ENCODE assay signal across 18 mouse cellular contexts in the genomic region with DNA sequence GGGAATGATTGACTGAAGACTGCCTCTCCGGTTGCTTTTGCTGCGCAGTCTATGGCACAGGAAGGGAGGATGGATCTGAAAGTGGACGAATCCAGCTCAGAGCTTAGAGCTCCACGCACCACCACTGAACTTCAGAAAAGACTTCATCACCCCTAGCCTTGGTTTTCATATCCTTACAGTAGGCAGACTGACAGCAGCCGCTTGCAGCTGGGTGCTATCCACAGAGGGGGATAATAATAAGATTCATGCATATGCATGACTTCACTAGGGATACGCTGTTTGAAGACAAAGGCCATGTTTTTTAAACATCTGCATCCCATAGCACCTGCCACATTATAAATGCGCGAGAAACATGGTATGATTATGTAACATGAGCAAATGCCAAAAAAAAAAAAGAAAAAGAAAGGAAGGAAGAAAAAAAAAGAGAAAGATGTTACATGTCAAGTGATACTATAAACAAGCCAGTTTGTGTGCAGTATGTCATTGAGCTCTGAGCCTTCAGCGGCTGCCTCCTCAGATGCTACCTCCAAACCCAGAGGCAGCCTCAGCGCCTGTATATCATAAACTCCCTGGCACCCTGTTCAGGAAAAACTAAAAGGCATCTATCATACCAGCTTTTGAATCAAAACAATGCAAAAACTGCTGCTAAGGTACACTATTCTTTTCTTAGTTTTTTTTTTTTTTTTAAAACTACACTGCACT.
A peak's percentile ranks its signal among the peaks of the same experiment; 100 is the strongest.
DNase-seq lines count a peak whose midpoint lies in the region; ATAC-seq and TF ChIP-seq lines count a peak whose summit lies in the region.
"Had no signal": no experiment of that assay in that cellular context is flagged by ENCODE, and none has a peak within 500 bp of the region (broad histone marks: within the 10 kb centered on the region; RNA-seq: fewer than 3 reads in every experiment).

No protein-coding gene starts in this region.

- WGBS in forebrain, embryonic 14.5 days = 46% methylated on average over 10 of the region's 10 CpGs
- WGBS in hindbrain, embryonic 15.5 days = 33% methylated on average over 10 of the region's 10 CpGs
- WGBS in neural tube, embryonic 14.5 days = 52% methylated on average over 10 of the region's 10 CpGs

- H3K4me1 ChIP-seq in forebrain, embryonic 14.5 days (ENCODE audit: control insufficient read depth, insufficient read depth, low read length) = peaks cover 15% of the 10 kb centered on the region
- 0 out of 2 replicates have a peak, but pooled peaks cover 11% of the 10 kb centered on the region for H3K4me1 ChIP-seq in hindbrain, embryonic 15.5 days (replicated peaks)
- H3K4me1 ChIP-seq in neural tube, embryonic 14.5 days (ENCODE audit: control insufficient read depth, insufficient read depth, low read length) = 0 out of 2 replicates have a peak, but pooled peaks cover 4% of the 10 kb centered on the region

- 0 out of 2 replicates have a peak overlapping the region, but pooled peaks have one; percentile 2 for H3K4me2 ChIP-seq in forebrain, embryonic 14.5 days (ENCODE audit: low read length)
- H3K4me2 ChIP-seq in hindbrain, embryonic 15.5 days = no peak overlapping the region
- H3K4me2 ChIP-seq in neural tube, embryonic 14.5 days (ENCODE audit: low read depth, low read length) = no peak overlapping the region

- no peak for TF ChIP-seq CTCF in left cerebral cortex, adult 2 months (IDR thresholded peaks at IDR 0.05)

- no peaks in the 10 kb centered on the region for H3K9me3 ChIP-seq in forebrain, embryonic 14.5 days (replicated peaks; ENCODE audit: control insufficient read depth, low read length)
- no peaks in the 10 kb centered on the region for H3K9me3 ChIP-seq in hindbrain, embryonic 15.5 days
- H3K9me3 ChIP-seq in neural tube, embryonic 14.5 days (ENCODE audit: control insufficient read depth, low read length) = no peaks in the 10 kb centered on the region

- ATAC-seq in forebrain, embryonic 14.5 days = peak; percentile 92
- 0 out of 2 replicates have a peak, but pooled peaks have one; percentile 34 for ATAC-seq in hindbrain, embryonic 15.5 days (ENCODE audit: low FRiP score, low read depth)
- peak; percentile 51; the same call in 1 of the 2 replicates for ATAC-seq in neural tube, embryonic 14.5 days (ENCODE audit: low read depth)

- peak overlapping the region; percentile 73 for H3K27ac ChIP-seq in left cerebral cortex, adult 2 months
- H3K27ac ChIP-seq in forebrain, embryonic 14.5 days (ENCODE audit: low read depth, low read length) = peak overlapping the region; percentile 44
- no peak overlapping the region for H3K27ac ChIP-seq in hindbrain, embryonic 15.5 days (replicated peaks)
- 0 out of 2 replicates have a peak overlapping the region, but pooled peaks have one; percentile 24 for H3K27ac ChIP-seq in neural tube, embryonic 14.5 days (ENCODE audit: low read depth, low read length)
- H3K27ac ChIP-seq: heart, adult 2 months; macrophage had no signal

- intact Hi-C loops in left cerebral cortex, adult 2 months (cut with DNase I) = no loop called here

- DNase-seq in left cerebral cortex, adult 2 months (ENCODE audit: extremely low spot score in 1 of 2, low spot score in 2 of 2) = no peak
- no peak for DNase-seq in left cerebral cortex, adult 8-10 months (ENCODE audit: low spot score in 2 of 2)
- DNase-seq in forebrain, embryonic 14.5 days (ENCODE audit: low spot score) = peak; percentile 78
- no peak for DNase-seq in adrenal gland, adult 18-20 months (ENCODE audit: low spot score in 2 of 2)
- DNase-seq in gastrocnemius, adult 18-20 months (ENCODE audit: low spot score) = no peak
- DNase-seq in heart, adult 9 months (ENCODE audit: low spot score in 2 of 2) = no peak
- DNase-seq: adrenal gland, postnatal 10 days; cerebellum, adult 9-10 months; gastrocnemius, adult 2 months; heart, adult 2 months; liver; lung, adult 18-20 months; right cerebral cortex, postnatal 4 days; thymus, adult 2 months had no signal

- H3K36me3 ChIP-seq in forebrain, embryonic 14.5 days (ENCODE audit: control insufficient read depth, insufficient read depth, low read length) = no peaks in the 10 kb centered on the region
- H3K36me3 ChIP-seq in hindbrain, embryonic 15.5 days = no peaks in the 10 kb centered on the region
- no peaks in the 10 kb centered on the region for H3K36me3 ChIP-seq in neural tube, embryonic 14.5 days (ENCODE audit: control insufficient read depth, insufficient read depth, low read length)
- H3K36me3 ChIP-seq: G1E had no signal

- no peaks in the 10 kb centered on the region for H3K27me3 ChIP-seq in forebrain, embryonic 14.5 days (replicated peaks; ENCODE audit: control insufficient read depth, insufficient read depth, low read length)
- H3K27me3 ChIP-seq in hindbrain, embryonic 15.5 days = no peaks in the 10 kb centered on the region
- H3K27me3 ChIP-seq in neural tube, embryonic 14.5 days (ENCODE audit: control insufficient read depth, insufficient read depth, low read length) = no peaks in the 10 kb centered on the region

- H3K9ac ChIP-seq in forebrain, embryonic 14.5 days (ENCODE audit: low read length) = no peak overlapping the region
- H3K9ac ChIP-seq in hindbrain, embryonic 15.5 days = no peak overlapping the region
- no peak overlapping the region for H3K9ac ChIP-seq in neural tube, embryonic 14.5 days (replicated peaks; ENCODE audit: low read depth, low read length)

- H3K4me3 ChIP-seq in left cerebral cortex, adult 2 months = no peak overlapping the region
- H3K4me3 ChIP-seq in forebrain, embryonic 14.5 days (ENCODE audit: low read depth, low read length) = no peak overlapping the region
- no peak overlapping the region for H3K4me3 ChIP-seq in hindbrain, embryonic 15.5 days
- H3K4me3 ChIP-seq in neural tube, embryonic 14.5 days (ENCODE audit: low read depth, low read length) = no peak overlapping the region
- H3K4me3 ChIP-seq: gastrocnemius, adult 2 months; heart, adult 2 months had no signal

Comparison
In these comparisons a context has a peak if more than half of its experiments do, and no peak if none do; other contexts are left out.
1. ATAC-seq: peak in every context shown above with its lines; median percentile 92 in forebrain, embryonic 14.5 days; 51 in neural tube, embryonic 14.5 days; 34 in hindbrain, embryonic 15.5 days.